Mouse (Mus musculus): Measurements from ENCODE around the gene Sdk1. TPM values are rescaled to one million over a fixed set of nuclear protein-coding genes. Genes with fewer than 3 reads are reported as not detected.

Sdk1 gene
- polyA plus RNA-seq, 1 experiment: 1.6 TPM

DNA sequence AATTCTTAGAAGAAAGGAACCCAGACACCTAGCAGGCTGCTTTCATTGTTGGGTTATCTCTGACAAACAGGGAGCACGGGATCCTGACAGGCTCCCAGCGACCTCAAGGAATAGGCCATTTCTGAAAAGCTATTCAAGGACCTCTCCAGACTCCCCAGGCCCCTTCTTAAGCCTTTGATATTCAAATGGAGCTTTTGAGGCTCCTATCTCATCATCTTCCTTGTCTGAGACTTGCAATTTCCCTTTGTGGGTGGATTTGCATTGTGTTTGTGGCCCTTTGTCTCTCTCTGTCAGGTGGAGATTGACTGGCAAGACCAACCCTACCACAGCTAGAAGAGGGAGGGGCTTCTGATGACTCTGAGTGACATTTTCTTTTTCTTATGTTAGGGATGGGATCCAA lies 888.7 kb downstream of the Sdk1 start:
- no peak overlapping the region for H3K27ac ChIP-seq (ENCODE audit: control insufficient read depth, insufficient read depth, low read length)
- 5% methylated on average over 2 of the region's 2 CpGs for WGBS
- no peaks in the 10 kb centered on the region; the same call in 1 of the 2 replicates for H3K27me3 ChIP-seq (ENCODE audit: control insufficient read depth, insufficient read depth, low read length)
- H3K4me1 ChIP-seq (replicated peaks; ENCODE audit: control insufficient read depth, insufficient read depth, low read length): 0 out of 2 replicates have a peak, but pooled peaks cover 2% of the 10 kb centered on the region
- DNase-seq: no peak
- H3K4me3 ChIP-seq (ENCODE audit: control insufficient read depth, insufficient read depth, low read length): no peak overlapping the region
- TF ChIP-seq POLR2A (IDR thresholded peaks at IDR 0.05; ENCODE audit: control insufficient read depth, extremely low read depth, insufficient read depth, low read length, poor library complexity) (no peak), CTCF (IDR thresholded peaks at IDR 0.05; ENCODE audit: borderline replicate concordance, control insufficient read depth, extremely low read depth, insufficient read depth, low read length, poor library complexity) (no peak)
- H3K36me3 ChIP-seq (ENCODE audit: control insufficient read depth, insufficient read depth, low read length): no peaks in the 10 kb centered on the region

DNA sequence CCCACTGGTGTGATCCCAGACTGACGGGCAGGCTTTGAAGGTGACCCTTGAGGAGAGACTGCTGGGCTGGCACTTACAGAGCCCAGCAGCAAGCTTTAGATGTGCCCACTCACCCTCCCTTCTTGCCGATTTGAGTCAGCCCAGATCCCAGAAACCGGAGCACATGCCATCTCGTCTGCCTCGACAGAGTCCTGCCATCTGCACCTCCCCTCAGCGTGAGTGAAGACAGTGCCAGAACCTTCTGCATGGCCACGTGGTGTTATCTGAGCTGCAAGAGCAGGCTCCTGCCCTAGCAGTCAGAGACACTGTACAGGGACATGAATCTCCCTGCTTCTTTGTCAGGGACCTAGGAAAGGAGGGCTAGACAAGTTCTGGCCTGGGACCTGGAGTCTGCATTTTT lies 898.7 kb downstream of the Sdk1 start:
- no peaks in the 10 kb centered on the region for H3K27me3 ChIP-seq (ENCODE audit: control insufficient read depth, insufficient read depth, low read length)
- WGBS: 83% methylated on average over 7 of the region's 7 CpGs
- H3K4me3 ChIP-seq (ENCODE audit: control insufficient read depth, insufficient read depth, low read length): no peak overlapping the region
- no peak for DNase-seq
- H3K27ac ChIP-seq (ENCODE audit: control insufficient read depth, insufficient read depth, low read length): no peak overlapping the region
- H3K36me3 ChIP-seq (ENCODE audit: control insufficient read depth, insufficient read depth, low read length): no peaks in the 10 kb centered on the region
- H3K4me1 ChIP-seq (replicated peaks; ENCODE audit: control insufficient read depth, insufficient read depth, low read length): no peaks in the 10 kb centered on the region
- TF ChIP-seq CTCF (IDR thresholded peaks at IDR 0.05; ENCODE audit: borderline replicate concordance, control insufficient read depth, extremely low read depth, insufficient read depth, low read length, poor library complexity) (no peak), POLR2A (IDR thresholded peaks at IDR 0.05; ENCODE audit: control insufficient read depth, extremely low read depth, insufficient read depth, low read length, poor library complexity) (no peak)

DNA sequence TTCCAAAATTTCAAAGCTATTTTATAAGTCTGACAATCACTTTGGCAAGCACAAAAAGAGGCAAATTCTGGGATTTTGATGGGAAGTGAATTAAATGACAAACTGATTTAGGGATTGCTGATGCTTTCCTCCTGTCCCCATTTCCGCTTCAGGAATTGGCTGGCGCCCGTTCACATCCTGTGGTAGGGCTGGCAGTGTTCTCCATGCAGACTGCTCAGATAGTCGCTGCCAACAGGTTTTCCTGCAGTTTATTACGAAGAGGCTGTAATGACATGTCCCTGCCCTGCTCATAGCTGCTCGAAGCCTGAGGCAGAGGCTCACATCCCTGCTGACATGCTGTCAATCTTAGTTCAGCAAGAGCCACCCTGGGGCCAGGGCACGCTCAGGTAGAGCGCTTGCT lies 908.3 kb downstream of the Sdk1 start:
- Histone ChIP-seq H3K27ac (ENCODE audit: control insufficient read depth, insufficient read depth, low read length) (no peak overlapping the region), H3K4me3 (ENCODE audit: control insufficient read depth, insufficient read depth, low read length) (no peak overlapping the region), H3K36me3 (ENCODE audit: control insufficient read depth, insufficient read depth, low read length) (no peaks in the 10 kb centered on the region), H3K4me1 (replicated peaks; ENCODE audit: control insufficient read depth, insufficient read depth, low read length) (no peaks in the 10 kb centered on the region), H3K27me3 (ENCODE audit: control insufficient read depth, insufficient read depth, low read length) (no peaks in the 10 kb centered on the region)
- DNase-seq: no peak
- no peak for TF ChIP-seq POLR2A (IDR thresholded peaks at IDR 0.05; ENCODE audit: control insufficient read depth, extremely low read depth, insufficient read depth, low read length, poor library complexity)
- WGBS: 85% methylated on average over 8 of the region's 8 CpGs

DNA sequence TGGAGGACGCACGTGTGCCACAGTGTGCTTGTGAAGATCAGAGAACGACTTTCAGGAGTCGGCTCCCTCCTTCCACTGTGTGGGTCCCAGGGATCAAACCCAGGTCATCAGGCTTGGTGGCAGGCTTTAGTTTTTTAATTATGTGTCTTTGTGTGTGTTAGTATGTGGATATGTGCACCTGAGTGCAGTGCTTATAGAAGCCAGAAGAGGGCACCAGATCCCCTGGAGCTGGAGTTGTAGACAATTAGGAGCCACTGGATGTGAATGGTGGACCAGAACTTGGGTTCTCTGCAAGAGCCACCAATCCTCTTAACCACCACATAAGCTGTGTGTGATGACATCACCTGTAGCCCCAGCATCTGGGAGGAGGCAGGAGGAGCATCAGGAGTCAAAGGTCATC lies 909.5 kb downstream of the Sdk1 start:
- no peak for DNase-seq
- Histone ChIP-seq H3K27ac (ENCODE audit: control insufficient read depth, insufficient read depth, low read length) (no peak overlapping the region), H3K4me1 (replicated peaks; ENCODE audit: control insufficient read depth, insufficient read depth, low read length) (no peaks in the 10 kb centered on the region), H3K4me3 (ENCODE audit: control insufficient read depth, insufficient read depth, low read length) (no peak overlapping the region), H3K27me3 (ENCODE audit: control insufficient read depth, insufficient read depth, low read length) (no peaks in the 10 kb centered on the region), H3K36me3 (ENCODE audit: control insufficient read depth, insufficient read depth, low read length) (no peaks in the 10 kb centered on the region)
- WGBS: 99% methylated on average over 4 of the region's 4 CpGs
- TF ChIP-seq CTCF (IDR thresholded peaks at IDR 0.05; ENCODE audit: borderline replicate concordance, control insufficient read depth, extremely low read depth, insufficient read depth, low read length, poor library complexity): no peak
- no peak for TF ChIP-seq POLR2A (IDR thresholded peaks at IDR 0.05; ENCODE audit: control insufficient read depth, extremely low read depth, insufficient read depth, low read length, poor library complexity)

DNA sequence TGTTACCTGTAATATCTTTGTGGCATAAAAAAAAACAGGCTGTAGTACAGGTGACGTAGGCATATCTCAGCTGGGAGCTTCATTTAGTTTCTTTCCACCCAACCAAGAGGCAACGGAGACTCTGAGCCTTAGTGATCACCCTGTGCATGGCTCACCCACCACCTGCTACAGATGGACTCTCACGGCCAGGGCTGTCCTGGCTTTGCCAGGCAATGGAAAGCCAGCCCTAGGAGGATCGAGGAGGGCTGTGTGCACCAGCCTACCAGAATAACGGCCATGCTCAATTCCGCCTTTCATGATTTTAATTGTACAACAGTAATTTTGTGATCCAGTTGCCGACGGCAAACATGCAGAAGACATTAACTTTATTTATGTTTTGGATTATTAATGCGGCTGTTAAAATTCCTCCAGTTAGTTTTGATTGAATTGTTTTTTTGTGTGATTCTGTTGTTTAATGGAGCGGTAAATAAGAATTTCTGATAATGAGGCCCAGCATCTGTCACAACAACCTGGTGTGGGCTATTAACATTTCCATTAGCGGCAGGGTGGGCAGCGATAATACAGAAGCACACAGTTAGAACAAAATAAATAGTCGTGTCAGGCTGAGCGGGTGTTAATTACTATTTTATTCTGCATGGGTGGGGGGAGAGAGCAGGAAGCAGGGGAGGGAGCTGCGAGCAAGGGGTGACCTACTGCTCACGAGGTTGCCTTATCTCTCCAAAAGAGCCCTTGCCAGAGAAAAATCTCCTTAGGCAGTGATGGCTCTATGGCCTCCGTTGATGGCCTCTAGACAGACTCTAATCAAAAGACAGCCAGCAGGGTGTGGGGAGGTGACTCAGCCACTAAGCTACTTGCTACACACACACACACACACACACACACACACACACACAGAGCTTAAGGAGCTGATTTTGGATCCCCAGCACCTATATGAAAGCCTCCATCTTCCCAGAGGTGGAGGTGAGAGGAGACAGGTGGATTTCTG lies 915.9 kb downstream of the Sdk1 start:
- 91% methylated on average over 17 of the region's 17 CpGs for WGBS

DNA sequence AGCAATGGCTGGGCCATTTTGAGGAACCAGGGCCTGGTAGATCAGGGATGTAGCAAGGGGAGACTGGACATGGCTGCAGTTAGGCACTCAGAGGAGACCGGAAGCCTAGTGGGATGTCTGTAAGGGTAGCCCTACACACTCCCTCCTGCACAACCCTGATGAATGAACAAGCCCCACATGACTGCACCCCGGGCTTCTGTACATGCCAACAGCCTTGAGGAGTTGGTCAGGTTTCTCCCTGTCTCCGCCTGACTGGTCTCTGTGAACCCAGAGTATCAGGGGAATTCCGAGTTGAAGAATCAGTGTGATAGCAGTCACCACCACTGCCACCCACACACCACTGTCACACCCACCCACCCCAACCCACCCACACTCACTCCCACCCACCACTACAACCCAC lies 922.2 kb downstream of the Sdk1 start:
- Histone ChIP-seq H3K27ac (ENCODE audit: control insufficient read depth, insufficient read depth, low read length) (no peak overlapping the region), H3K4me3 (ENCODE audit: control insufficient read depth, insufficient read depth, low read length) (no peak overlapping the region), H3K4me1 (replicated peaks; ENCODE audit: control insufficient read depth, insufficient read depth, low read length) (no peaks in the 10 kb centered on the region), H3K27me3 (ENCODE audit: control insufficient read depth, insufficient read depth, low read length) (no peaks in the 10 kb centered on the region), H3K36me3 (ENCODE audit: control insufficient read depth, insufficient read depth, low read length) (no peaks in the 10 kb centered on the region)
- no peak for TF ChIP-seq POLR2A (IDR thresholded peaks at IDR 0.05; ENCODE audit: control insufficient read depth, extremely low read depth, insufficient read depth, low read length, poor library complexity)
- no peak for TF ChIP-seq CTCF (IDR thresholded peaks at IDR 0.05; ENCODE audit: borderline replicate concordance, control insufficient read depth, extremely low read depth, insufficient read depth, low read length, poor library complexity)
- 93% methylated on average over 4 of the region's 4 CpGs for WGBS
- DNase-seq: no peak

More for the DNA sequence above, 915.9 kb downstream of the Sdk1 start:
- no peak overlapping the region for H3K27ac ChIP-seq (ENCODE audit: control insufficient read depth, insufficient read depth, low read length)
- H3K27me3 ChIP-seq (ENCODE audit: control insufficient read depth, insufficient read depth, low read length): no peaks in the 10 kb centered on the region
- no peak for DNase-seq
- TF ChIP-seq POLR2A (IDR thresholded peaks at IDR 0.05; ENCODE audit: control insufficient read depth, extremely low read depth, insufficient read depth, low read length, poor library complexity) (no peak), CTCF (IDR thresholded peaks at IDR 0.05; ENCODE audit: borderline replicate concordance, control insufficient read depth, extremely low read depth, insufficient read depth, low read length, poor library complexity) (no peak)
- no peaks in the 10 kb centered on the region for H3K4me1 ChIP-seq (replicated peaks; ENCODE audit: control insufficient read depth, insufficient read depth, low read length)
- H3K4me3 ChIP-seq (ENCODE audit: control insufficient read depth, insufficient read depth, low read length): no peak overlapping the region
- no peaks in the 10 kb centered on the region for H3K36me3 ChIP-seq (ENCODE audit: control insufficient read depth, insufficient read depth, low read length)
